Mouse (Mus musculus): ENCODE results near the gene Gabpb1. TPM values are rescaled to one million over a fixed set of nuclear protein-coding genes. Genes with fewer than 3 reads are reported as not detected.
A peak's percentile ranks its signal among the peaks of the same experiment; 100 is the strongest.

Gene Gabpb1
- 13.8 and 14.7 TPM in 2 replicates for polyA plus RNA-seq (2015; fragmentation: Nextera tagmentation; extraction: Ambion mirVana)

DNA sequence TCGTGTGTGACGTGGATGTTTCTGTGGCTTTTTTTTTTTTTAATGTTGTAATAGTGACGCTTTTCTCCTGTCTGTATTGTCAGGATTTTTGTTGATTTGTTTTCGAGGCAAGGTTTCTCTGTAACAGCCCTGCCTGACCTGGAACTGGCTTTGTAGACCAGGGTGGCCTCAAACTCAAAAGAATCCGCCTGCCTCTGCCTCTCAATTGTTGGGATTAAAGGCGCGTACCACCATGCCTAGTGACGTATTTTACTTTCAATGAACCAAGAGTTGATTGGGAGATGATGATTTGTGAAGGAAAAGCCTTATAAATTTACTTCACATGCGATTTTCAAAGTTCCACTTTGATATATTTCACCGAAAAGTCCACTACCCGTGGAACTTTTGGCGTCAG is at the start of gene Gabpb1:
Gene Gabpb1, minus strand, starts transcription at position 216 of the 394 bp plus-strand sequence.
- H3K4me2 ChIP-seq (replicated peaks; ENCODE audit: low read depth), result peak within 1 kb of the TSS; percentile 76
- no peaks in the 10 kb centered on the region for H3K36me3 ChIP-seq (ENCODE audit: control insufficient read depth, insufficient read depth)
- H3K27me3 ChIP-seq (replicated peaks; ENCODE audit: control insufficient read depth, insufficient read depth, low read length), result no peaks in the 10 kb centered on the region
- H3K4me3 ChIP-seq (ENCODE audit: low read depth, low read length), result peak within 1 kb of the TSS; percentile 93
- H3K27ac ChIP-seq (ENCODE audit: low read depth, low read length), result peak within 1 kb of the TSS; percentile 99
- H3K4me1 ChIP-seq (replicated peaks; ENCODE audit: control insufficient read depth, insufficient read depth, low read length), result peaks cover 8% of the 10 kb centered on the region
- peak within 1 kb of the TSS; percentile 100 for H3K9ac ChIP-seq (ENCODE audit: low read depth, low read length)
- no peaks in the 10 kb centered on the region for H3K9me3 ChIP-seq (ENCODE audit: control insufficient read depth)
- 22% methylated on average over 12 of the region's 12 CpGs for WGBS
- TF ChIP-seq CTCF (IDR thresholded peaks at IDR 0.05; ENCODE audit: low read depth), result no peak
- no peak for ATAC-seq

DNA sequence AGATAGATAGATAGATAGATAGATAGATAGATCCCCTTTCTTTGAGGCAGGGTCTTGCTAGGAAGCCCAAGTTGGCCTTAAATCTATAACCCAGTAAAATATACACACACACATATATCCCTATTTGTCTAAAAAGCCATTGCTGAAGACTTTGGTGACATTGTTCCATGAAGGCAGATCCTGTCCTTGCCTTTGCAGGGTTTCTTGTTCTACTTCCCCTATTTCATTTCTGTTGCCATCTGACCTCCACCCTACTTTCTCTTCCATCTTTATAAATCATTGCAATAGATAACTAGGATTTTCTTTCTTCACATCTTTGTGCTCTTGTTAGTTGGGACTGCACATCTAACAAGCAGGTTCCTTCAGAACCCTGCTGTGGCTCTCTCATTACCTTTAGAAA is 36.8 kb upstream of the Gabpb1 start:
- no peaks in the 10 kb centered on the region for H3K4me1 ChIP-seq (replicated peaks; ENCODE audit: control insufficient read depth, insufficient read depth, low read length)
- H3K4me2 ChIP-seq (replicated peaks; ENCODE audit: low read depth), result no peak overlapping the region
- no peak overlapping the region for H3K4me3 ChIP-seq (ENCODE audit: low read depth, low read length)
- no peak for ATAC-seq
- no peak overlapping the region for H3K27ac ChIP-seq (ENCODE audit: low read depth, low read length)
- H3K9ac ChIP-seq (ENCODE audit: low read depth, low read length), result no peak overlapping the region
- H3K9me3 ChIP-seq (ENCODE audit: control insufficient read depth), result no peaks in the 10 kb centered on the region
- H3K36me3 ChIP-seq (ENCODE audit: control insufficient read depth, insufficient read depth), result no peaks in the 10 kb centered on the region
- no peak for TF ChIP-seq CTCF (IDR thresholded peaks at IDR 0.05; ENCODE audit: low read depth)
- no peaks in the 10 kb centered on the region for H3K27me3 ChIP-seq (replicated peaks; ENCODE audit: control insufficient read depth, insufficient read depth, low read length)

DNA sequence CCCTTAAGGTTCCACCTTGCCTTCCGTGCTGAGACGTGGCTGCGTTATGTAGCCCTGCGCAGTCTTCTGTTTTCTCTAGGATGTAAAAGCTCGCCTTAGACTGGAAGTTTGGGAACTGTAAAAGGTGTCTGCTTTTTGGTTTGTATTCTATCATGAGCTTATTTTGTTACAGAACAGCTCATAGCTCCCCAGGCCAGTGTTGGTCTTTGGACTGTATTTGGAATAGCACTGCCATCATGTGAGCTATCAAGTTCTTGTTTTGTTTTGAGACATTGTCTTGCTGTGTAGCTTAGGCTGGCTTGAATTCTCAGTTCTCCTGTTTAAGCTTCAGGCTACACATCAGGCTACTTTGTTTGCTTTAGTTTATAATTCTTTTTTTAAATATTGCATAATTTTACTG is 36.4 kb upstream of the Gabpb1 start:
- WGBS, result 96% methylated on average over 5 of the region's 5 CpGs
- ATAC-seq, result no peak
- Histone ChIP-seq H3K27ac (ENCODE audit: low read depth, low read length) (no peak overlapping the region), H3K27me3 (replicated peaks; ENCODE audit: control insufficient read depth, insufficient read depth, low read length) (no peaks in the 10 kb centered on the region), H3K4me3 (ENCODE audit: low read depth, low read length) (no peak overlapping the region), H3K36me3 (ENCODE audit: control insufficient read depth, insufficient read depth) (no peaks in the 10 kb centered on the region), H3K4me1 (replicated peaks; ENCODE audit: control insufficient read depth, insufficient read depth, low read length) (no peaks in the 10 kb centered on the region), H3K4me2 (replicated peaks; ENCODE audit: low read depth) (no peak overlapping the region), H3K9ac (ENCODE audit: low read depth, low read length) (no peak overlapping the region), H3K9me3 (ENCODE audit: control insufficient read depth) (no peaks in the 10 kb centered on the region)
- TF ChIP-seq CTCF (IDR thresholded peaks at IDR 0.05; ENCODE audit: low read depth), result no peak

DNA sequence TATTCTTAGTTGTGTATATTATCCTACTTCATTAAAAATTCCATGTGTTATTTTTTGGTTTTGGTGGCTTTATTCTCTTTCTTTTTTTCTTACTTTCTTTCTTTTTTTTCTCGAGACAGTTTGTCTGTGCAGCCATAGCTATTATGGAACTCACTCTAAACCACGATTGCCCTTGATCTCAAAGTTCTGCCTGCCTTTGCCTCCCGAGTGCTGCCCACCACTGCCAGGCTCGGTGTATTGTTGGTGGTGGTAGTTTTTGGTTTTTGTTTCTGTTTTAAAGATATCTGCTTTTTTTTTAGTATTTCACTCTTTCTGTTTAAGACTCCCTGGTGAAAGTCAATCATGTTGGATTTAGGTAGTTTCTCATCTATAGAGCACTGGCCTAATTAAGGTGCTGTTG is 32.2 kb upstream of the Gabpb1 start:
- H3K36me3 ChIP-seq (ENCODE audit: control insufficient read depth, insufficient read depth), result no peaks in the 10 kb centered on the region
- H3K9ac ChIP-seq (ENCODE audit: low read depth, low read length), result peak overlapping the region; percentile 79; the same call in 1 of the 2 replicates
- ATAC-seq, result no peak
- no peaks in the 10 kb centered on the region for H3K27me3 ChIP-seq (replicated peaks; ENCODE audit: control insufficient read depth, insufficient read depth, low read length)
- peaks cover 3% of the 10 kb centered on the region; the same call in 1 of the 2 replicates for H3K4me1 ChIP-seq (replicated peaks; ENCODE audit: control insufficient read depth, insufficient read depth, low read length)
- H3K27ac ChIP-seq (ENCODE audit: low read depth, low read length), result no peak overlapping the region
- H3K9me3 ChIP-seq (ENCODE audit: control insufficient read depth), result no peaks in the 10 kb centered on the region
- WGBS, result 87% methylated on average over 4 of the region's 4 CpGs
- TF ChIP-seq CTCF (IDR thresholded peaks at IDR 0.05; ENCODE audit: low read depth), result no peak
- H3K4me2 ChIP-seq (replicated peaks; ENCODE audit: low read depth), result peak overlapping the region; percentile 66
- H3K4me3 ChIP-seq (ENCODE audit: low read depth, low read length), result peak overlapping the region; percentile 82; the same call in 1 of the 2 replicates

DNA sequence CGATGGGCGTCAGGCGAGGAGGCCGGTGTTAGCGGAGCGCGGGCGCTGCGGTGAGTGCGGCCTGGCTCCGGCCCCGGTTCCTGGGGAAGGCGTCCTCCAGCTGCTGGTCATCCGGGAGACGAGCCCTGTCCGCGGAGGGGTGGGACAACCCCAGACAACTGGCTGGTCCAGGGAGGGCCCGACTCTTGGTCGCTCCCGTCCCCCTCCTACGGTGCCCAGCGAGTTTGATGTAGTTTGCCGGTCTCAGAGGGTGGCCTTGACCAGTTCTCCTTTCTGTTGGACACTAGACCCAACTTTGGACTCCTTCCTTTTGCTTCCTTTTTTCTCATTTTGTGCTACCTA is 31.3 kb upstream of the Gabpb1 start:
- peak; percentile 81 for ATAC-seq
- no peaks in the 10 kb centered on the region for H3K27me3 ChIP-seq (replicated peaks; ENCODE audit: control insufficient read depth, insufficient read depth, low read length)
- no peaks in the 10 kb centered on the region for H3K9me3 ChIP-seq (ENCODE audit: control insufficient read depth)
- peak overlapping the region; percentile 82 for H3K4me3 ChIP-seq (ENCODE audit: low read depth, low read length)
- H3K9ac ChIP-seq (ENCODE audit: low read depth, low read length), result peak overlapping the region; percentile 79
- peak overlapping the region; percentile 70 for H3K27ac ChIP-seq (ENCODE audit: low read depth, low read length)
- H3K4me2 ChIP-seq (replicated peaks; ENCODE audit: low read depth), result peak overlapping the region; percentile 66
- H3K4me1 ChIP-seq (replicated peaks; ENCODE audit: control insufficient read depth, insufficient read depth, low read length), result peaks cover 3% of the 10 kb centered on the region; the same call in 1 of the 2 replicates
- WGBS, result under 1% methylated on average over 23 of the region's 23 CpGs
- no peaks in the 10 kb centered on the region for H3K36me3 ChIP-seq (ENCODE audit: control insufficient read depth, insufficient read depth)
- no peak for TF ChIP-seq CTCF (IDR thresholded peaks at IDR 0.05; ENCODE audit: low read depth)

DNA sequence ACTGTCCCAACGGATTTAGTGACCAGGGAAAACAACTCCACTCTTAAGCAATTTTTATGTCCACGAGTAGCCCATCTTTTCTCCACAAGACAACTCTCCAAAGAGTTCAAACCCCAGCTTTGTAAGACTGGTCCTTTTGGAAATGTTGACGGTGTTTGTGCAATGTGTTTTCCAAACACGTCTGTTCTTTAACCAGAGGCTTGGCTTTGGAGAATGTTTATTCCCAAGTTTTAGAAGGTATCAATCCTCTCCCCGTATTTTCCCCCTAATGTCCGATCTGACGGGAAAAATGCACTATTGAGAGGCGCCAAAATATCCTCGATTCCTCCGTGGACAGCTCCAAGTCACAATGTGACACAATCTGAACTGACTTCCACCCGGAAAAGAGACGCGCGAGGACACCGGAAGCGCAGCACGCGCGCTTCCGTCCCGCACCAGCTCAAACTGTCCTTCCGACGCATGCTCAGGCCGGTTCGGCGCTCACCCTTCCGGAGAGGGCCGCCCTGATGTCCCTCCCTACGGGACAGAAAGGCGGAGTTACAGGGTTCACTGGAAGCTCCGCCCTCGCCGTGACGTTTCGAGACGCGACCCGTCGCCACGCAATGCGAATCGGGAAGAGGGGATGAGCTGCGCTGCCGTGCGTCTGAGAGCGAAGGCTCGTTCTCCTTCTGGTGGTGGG is 30.8 kb upstream of the Gabpb1 start, which contains the start of gene Usp8:
Gene Usp8, plus strand, starts transcription at position 570 of the 679 bp plus-strand sequence.
- H3K27ac ChIP-seq (ENCODE audit: low read depth, low read length), result peak within 1 kb of the TSS; percentile 70
- no peak for TF ChIP-seq CTCF (IDR thresholded peaks at IDR 0.05; ENCODE audit: low read depth)
- H3K36me3 ChIP-seq (ENCODE audit: control insufficient read depth, insufficient read depth), result no peaks in the 10 kb centered on the region
- H3K4me2 ChIP-seq (replicated peaks; ENCODE audit: low read depth), result peak within 1 kb of the TSS; percentile 66
- peaks cover 3% of the 10 kb centered on the region; the same call in 1 of the 2 replicates for H3K4me1 ChIP-seq (replicated peaks; ENCODE audit: control insufficient read depth, insufficient read depth, low read length)
- H3K9me3 ChIP-seq (ENCODE audit: control insufficient read depth), result no peaks in the 10 kb centered on the region
- peak within 1 kb of the TSS; percentile 82 for H3K4me3 ChIP-seq (ENCODE audit: low read depth, low read length)
- H3K9ac ChIP-seq (ENCODE audit: low read depth, low read length), result peak within 1 kb of the TSS; percentile 79
- 2% methylated on average over 47 of the region's 47 CpGs for WGBS
- no peaks in the 10 kb centered on the region for H3K27me3 ChIP-seq (replicated peaks; ENCODE audit: control insufficient read depth, insufficient read depth, low read length)
- ATAC-seq, result peak; percentile 100
